Mouse (Mus musculus): ENCODE data around the gene Zp3. TPM values are rescaled to one million over a fixed set of nuclear protein-coding genes. Genes with fewer than 3 reads are reported as not detected.

The Zp3 gene
- polyA plus RNA-seq, 1 experiment: not detected

GRCm38 (mm10) chr5:135956300-135957206 is 23.3 kb upstream of the Zp3 start:
- TF ChIP-seq GATA1 (IDR thresholded peaks at IDR 0.05; ENCODE audit: low read length): no peak

- TF ChIP-seq GATA1 (IDR thresholded peaks at IDR 0.05; ENCODE audit: low read length): no peak
These were observed 22.5 kb upstream of the Zp3 start for GRCm38 (mm10) chr5:135957207-135957974.

- no peak for TF ChIP-seq GATA1 (IDR thresholded peaks at IDR 0.05; ENCODE audit: low read length)
These were observed 21.5 kb upstream of the Zp3 start for GRCm38 (mm10) chr5:135958367-135958766.

- TF ChIP-seq GATA1 (IDR thresholded peaks at IDR 0.05; ENCODE audit: low read length): no peak
These were observed 20.0 kb upstream of the Zp3 start for GRCm38 (mm10) chr5:135959911-135960310.

- TF ChIP-seq GATA1 (IDR thresholded peaks at IDR 0.05; ENCODE audit: low read length): no peak
These were observed 18.8 kb upstream of the Zp3 start for GRCm38 (mm10) chr5:135960909-135961635.

GRCm38 (mm10) chr5:135962125-135962491 is 17.8 kb upstream of the Zp3 start:
- no peak for TF ChIP-seq GATA1 (IDR thresholded peaks at IDR 0.05; ENCODE audit: low read length)

- TF ChIP-seq GATA1 (IDR thresholded peaks at IDR 0.05; ENCODE audit: low read length): no peak
These were observed 17.2 kb upstream of the Zp3 start for GRCm38 (mm10) chr5:135962492-135963279.

GRCm38 (mm10) chr5:135963280-135963627 is 16.6 kb upstream of the Zp3 start:
- no peak for TF ChIP-seq GATA1 (IDR thresholded peaks at IDR 0.05; ENCODE audit: low read length)

- TF ChIP-seq GATA1 (IDR thresholded peaks at IDR 0.05; ENCODE audit: low read length): no peak
These were observed 14.4 kb upstream of the Zp3 start for GRCm38 (mm10) chr5:135965501-135965930.

GRCm38 (mm10) chr5:135966866-135967265 is 13.0 kb upstream of the Zp3 start:
- TF ChIP-seq GATA1 (IDR thresholded peaks at IDR 0.05; ENCODE audit: low read length): no peak

- no peak for TF ChIP-seq GATA1 (IDR thresholded peaks at IDR 0.05; ENCODE audit: low read length)
These were observed 11.1 kb upstream of the Zp3 start for GRCm38 (mm10) chr5:135968781-135969180.

- no peak for TF ChIP-seq GATA1 (IDR thresholded peaks at IDR 0.05; ENCODE audit: low read length)
These were observed 9.7 kb upstream of the Zp3 start for GRCm38 (mm10) chr5:135970247-135970646.

- no peak for TF ChIP-seq GATA1 (IDR thresholded peaks at IDR 0.05; ENCODE audit: low read length)
These were observed 8.0 kb upstream of the Zp3 start for GRCm38 (mm10) chr5:135971876-135972275.

GRCm38 (mm10) chr5:135974365-135974764 is 5.5 kb upstream of the Zp3 start, which contains the start of gene Ssc4d:
TSS of gene Ssc4d (minus strand) at chr5:135974531.
- no peak for TF ChIP-seq GATA1 (IDR thresholded peaks at IDR 0.05; ENCODE audit: low read length)
